Mouse (Mus musculus) hindbrain, postnatal 0 days (tissue): ENCODE results near the gene Usp30. TPM values are rescaled to one million over a fixed set of nuclear protein-coding genes. Genes with fewer than 3 reads are reported as not detected.

Experiments
- ATAC-seq: fragments of 200-750 bp; cut with Nextera tagmentation; 2 replicates; pipeline ENCODE4 v1.8.0; 2017; ENCODE audit warnings: mild to moderate bottlenecking, moderate TSS enrichment, moderate library complexity
- DNase-seq: peaks from one replicate; pipeline ENCODE4 v3.0.0-alpha.2; 2015; ENCODE audit warnings: low spot score
- H3K27ac ChIP-seq: fragments of 300-500 bp; sonication (generic); 2 replicates; pipeline ENCODE4 v1.5.1; 2014; ENCODE audit warnings: mild to moderate bottlenecking
- H3K27me3 ChIP-seq: fragments of 300-500 bp; sonication (generic); 2 replicates; pipeline ENCODE4 v1.6.1; 2014; ENCODE audit warnings: low read length, mixed read lengths; ENCODE audit not compliant: insufficient read depth
- H3K36me3 ChIP-seq: fragments of 300-500 bp; sonication (generic); 2 replicates; pipeline ENCODE4 v1.6.1; 2014; ENCODE audit warnings: low read length, mixed read lengths; ENCODE audit not compliant: insufficient read depth
- H3K4me1 ChIP-seq: fragments of 300-500 bp; sonication (generic); 2 replicates; pipeline ENCODE4 v1.6.1; 2014; ENCODE audit warnings: antibody characterized with exemption, low read length, mixed read lengths; ENCODE audit not compliant: insufficient read depth
- H3K4me2 ChIP-seq: fragments of 300-500 bp; sonication (generic); 2 replicates; pipeline ENCODE4 v1.6.1; 2014; ENCODE audit warnings: low read depth, mild to moderate bottlenecking, low read length, moderate library complexity, mixed read lengths
- H3K4me3 ChIP-seq: fragments of 300-500 bp; sonication (generic); 2 replicates; pipeline ENCODE4 v1.5.1; 2014; ENCODE audit warnings: low read length
- H3K9ac ChIP-seq: fragments of 300-500 bp; sonication (generic); replicated peaks from 2 replicates; pipeline ENCODE4 v1.6.1; 2014; ENCODE audit warnings: mild to moderate bottlenecking, low read length, moderate library complexity, mixed read lengths
- H3K9me3 ChIP-seq: fragments of 300-500 bp; sonication (generic); 2 replicates; pipeline ENCODE4 v1.6.1; 2016; ENCODE audit warnings: low read length, mixed read lengths
- CTCF ChIP-seq: IDR thresholded peaks from 2 replicates; pipeline ENCODE4 v1.5.1; 2016; ENCODE audit warnings: antibody characterized with exemption, control low read depth, low read depth
- WGBS: fragments of 180-500 bp; shearing (Covaris S2); extraction: QIAGEN DNeasy Blood & Tissue Kit; methylation state at CpG from one replicate; pipeline ENCODE4 v1.1.7; 2014; 5-methylcytosine and 5-hydroxymethylcytosine counted together
- polyA plus RNA-seq: library from polyadenylated mRNA; unstranded; fragments of >200 nt; fragmentation: Nextera tagmentation; extraction: Ambion mirVana; gene quantifications from 2 replicates; pipeline ENCODE4 v1.2.1, GENCODE M21; 2015
- total RNA-seq: library from RNA; depleted of rRNA; stranded (reverse); fragments of >200 nt; gene quantifications from 2 replicates; pipeline ENCODE4 v1.2.3, GENCODE M21; 2014

The Usp30 gene
- total and polyA plus RNA-seq, 2 experiments from 2014 or later: 17.6 to 47.2 TPM

DNA sequence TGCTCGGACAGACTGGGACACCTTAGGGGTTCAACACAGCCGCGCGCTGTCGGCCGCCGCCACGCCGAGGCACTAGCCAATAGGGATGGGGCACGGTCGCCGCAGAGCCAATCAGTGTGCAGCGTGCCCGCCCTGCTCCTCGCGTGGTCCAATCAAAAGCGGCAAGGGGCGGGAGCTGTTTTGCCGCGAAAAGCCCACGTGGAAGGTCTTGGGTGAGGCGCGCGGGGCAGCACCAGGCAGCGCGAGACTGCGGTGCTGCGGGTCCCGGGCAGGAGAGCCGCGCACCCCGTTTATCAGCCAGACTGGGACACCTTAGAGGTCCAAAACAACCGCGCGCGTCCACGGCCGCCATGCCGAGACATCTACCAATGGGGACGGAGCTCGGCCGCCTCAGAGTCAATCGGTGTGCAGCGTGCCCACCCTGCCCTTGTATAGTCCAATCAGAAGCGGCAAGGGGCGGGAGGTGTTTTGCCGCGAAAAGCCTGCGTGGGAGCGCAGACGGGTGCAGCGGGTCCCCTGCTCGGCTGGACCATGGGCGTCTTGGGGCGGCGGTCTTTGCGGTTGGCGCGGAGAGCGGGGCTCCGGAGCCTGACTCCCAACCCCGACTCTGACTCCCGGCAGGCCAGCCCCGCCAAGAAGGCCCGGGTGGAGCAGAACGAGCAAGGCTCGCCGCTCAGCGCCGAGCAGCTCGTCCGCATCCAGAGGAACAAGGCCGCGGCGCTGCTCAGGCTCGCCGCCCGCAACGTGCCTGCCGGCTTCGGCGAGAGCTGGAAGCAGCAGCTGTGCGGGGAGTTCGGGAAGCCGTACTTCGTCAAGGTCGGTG lies 65.6 kb downstream of the Usp30 start:
- DNase-seq (peak; percentile 94), ATAC-seq (peak; percentile 97)
- Histone ChIP-seq H3K9ac (peak overlapping the region; percentile 52), H3K36me3 (no peaks in the 10 kb centered on the region), H3K27ac (peak overlapping the region; percentile 56; the same call in 1 of the 2 replicates), H3K4me1 (no peaks in the 10 kb centered on the region; the same call in 1 of the 2 replicates), H3K27me3 (no peaks in the 10 kb centered on the region), H3K4me3 (peak overlapping the region; percentile 80), H3K4me2 (peak overlapping the region; percentile 98), H3K9me3 (no peaks in the 10 kb centered on the region)
- under 1% methylated on average over 86 of the region's 87 CpGs for WGBS
- TF ChIP-seq CTCF: no peak

DNA sequence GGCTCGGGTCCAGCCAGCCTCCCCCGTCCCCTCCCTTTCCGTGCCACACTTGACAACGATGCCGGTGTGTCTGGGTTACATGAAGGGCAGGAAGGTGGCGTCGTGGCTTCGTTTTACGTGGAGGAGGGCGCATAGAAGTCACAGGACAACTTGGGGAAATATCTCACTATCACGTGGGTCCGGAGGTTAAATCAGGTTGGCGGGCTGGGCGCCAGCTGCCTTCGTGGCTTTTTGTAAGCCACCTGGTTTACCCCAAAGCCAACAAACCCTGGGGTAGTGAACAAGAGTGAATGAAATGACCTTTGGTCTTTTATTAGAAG lies 66.2 kb downstream of the Usp30 start:
- H3K4me3 ChIP-seq: peak overlapping the region; percentile 80
- peak overlapping the region; percentile 52 for H3K9ac ChIP-seq
- H3K27me3 ChIP-seq: no peaks in the 10 kb centered on the region
- H3K36me3 ChIP-seq: no peaks in the 10 kb centered on the region
- H3K27ac ChIP-seq: peak overlapping the region; percentile 56; the same call in 1 of the 2 replicates
- ATAC-seq: no peak
- H3K9me3 ChIP-seq: no peaks in the 10 kb centered on the region
- WGBS: under 1% methylated on average over 15 of the region's 15 CpGs
- TF ChIP-seq CTCF: no peak
- peak; percentile 56 for DNase-seq
- no peaks in the 10 kb centered on the region; the same call in 1 of the 2 replicates for H3K4me1 ChIP-seq
- peak overlapping the region; percentile 98 for H3K4me2 ChIP-seq

DNA sequence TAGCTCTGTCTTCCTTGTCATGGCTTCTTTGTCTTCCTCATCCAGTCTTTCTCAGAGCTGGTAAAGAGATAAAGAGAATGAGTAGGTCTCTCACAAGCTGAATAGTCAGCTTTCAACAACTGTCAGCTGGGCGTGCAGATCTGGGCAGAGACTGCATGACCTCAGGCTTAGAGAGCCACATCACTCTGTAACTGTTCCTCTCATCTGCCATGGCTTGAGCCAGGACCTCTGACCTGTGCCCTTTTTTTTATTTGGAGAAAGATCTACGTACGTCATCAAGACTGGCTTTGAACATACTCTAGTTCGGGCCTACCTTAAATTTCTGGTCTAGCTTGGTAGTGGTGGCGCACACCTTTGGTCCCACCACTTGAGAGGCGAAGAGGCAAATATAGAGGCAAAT lies 67.6 kb downstream of the Usp30 start:
- Histone ChIP-seq H3K27me3 (no peaks in the 10 kb centered on the region), H3K27ac (no peak overlapping the region), H3K4me1 (no peaks in the 10 kb centered on the region; the same call in 1 of the 2 replicates), H3K4me2 (no peak overlapping the region), H3K4me3 (no peak overlapping the region), H3K9me3 (no peaks in the 10 kb centered on the region), H3K36me3 (no peaks in the 10 kb centered on the region), H3K9ac (no peak overlapping the region)
- DNase-seq: no peak
- no peak for TF ChIP-seq CTCF
- ATAC-seq: no peak
- WGBS: 84% methylated on average over 6 of the region's 6 CpGs

GRCm38 (mm10) chr5:114134091-114134534 lies 68.9 kb downstream of the Usp30 start:
- Histone ChIP-seq H3K27ac (no peak overlapping the region), H3K4me1 (peaks cover 4% of the 10 kb centered on the region), H3K27me3 (no peaks in the 10 kb centered on the region), H3K36me3 (no peaks in the 10 kb centered on the region), H3K4me2 (no peak overlapping the region), H3K9ac (no peak overlapping the region), H3K4me3 (no peak overlapping the region), H3K9me3 (no peaks in the 10 kb centered on the region)
- ATAC-seq: no peak
- peak; percentile 64 for DNase-seq
- WGBS: 53% methylated on average over 6 of the region's 6 CpGs
- peak; percentile 70 for TF ChIP-seq CTCF

DNA sequence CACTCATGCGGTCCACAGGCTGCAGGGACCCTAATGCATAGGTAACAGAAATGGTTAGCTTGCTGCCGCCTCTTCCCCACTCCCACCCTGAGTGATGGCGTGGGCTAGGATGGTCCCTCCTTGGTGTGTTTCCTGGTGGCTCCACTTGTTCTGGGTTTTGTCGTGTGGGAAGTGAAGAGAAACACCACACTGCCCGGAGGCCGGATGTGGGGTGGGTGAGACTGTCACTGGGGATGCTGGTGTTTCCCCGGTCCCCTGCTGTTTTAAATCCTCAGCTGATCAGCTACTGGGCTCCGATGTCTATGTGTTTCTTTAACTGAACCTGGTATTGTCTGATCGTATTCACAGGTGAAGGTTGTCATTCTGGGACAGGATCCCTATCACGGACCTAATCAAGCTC lies 70.3 kb downstream of the Usp30 start:
- Histone ChIP-seq H3K4me2 (no peak overlapping the region), H3K4me1 (peaks cover 4% of the 10 kb centered on the region), H3K4me3 (no peak overlapping the region), H3K36me3 (no peaks in the 10 kb centered on the region), H3K27ac (no peak overlapping the region), H3K9ac (no peak overlapping the region), H3K27me3 (no peaks in the 10 kb centered on the region), H3K9me3 (no peaks in the 10 kb centered on the region)
- ATAC-seq: no peak
- no peak for DNase-seq
- 90% methylated on average over 10 of the region's 10 CpGs for WGBS
- TF ChIP-seq CTCF: no peak

DNA sequence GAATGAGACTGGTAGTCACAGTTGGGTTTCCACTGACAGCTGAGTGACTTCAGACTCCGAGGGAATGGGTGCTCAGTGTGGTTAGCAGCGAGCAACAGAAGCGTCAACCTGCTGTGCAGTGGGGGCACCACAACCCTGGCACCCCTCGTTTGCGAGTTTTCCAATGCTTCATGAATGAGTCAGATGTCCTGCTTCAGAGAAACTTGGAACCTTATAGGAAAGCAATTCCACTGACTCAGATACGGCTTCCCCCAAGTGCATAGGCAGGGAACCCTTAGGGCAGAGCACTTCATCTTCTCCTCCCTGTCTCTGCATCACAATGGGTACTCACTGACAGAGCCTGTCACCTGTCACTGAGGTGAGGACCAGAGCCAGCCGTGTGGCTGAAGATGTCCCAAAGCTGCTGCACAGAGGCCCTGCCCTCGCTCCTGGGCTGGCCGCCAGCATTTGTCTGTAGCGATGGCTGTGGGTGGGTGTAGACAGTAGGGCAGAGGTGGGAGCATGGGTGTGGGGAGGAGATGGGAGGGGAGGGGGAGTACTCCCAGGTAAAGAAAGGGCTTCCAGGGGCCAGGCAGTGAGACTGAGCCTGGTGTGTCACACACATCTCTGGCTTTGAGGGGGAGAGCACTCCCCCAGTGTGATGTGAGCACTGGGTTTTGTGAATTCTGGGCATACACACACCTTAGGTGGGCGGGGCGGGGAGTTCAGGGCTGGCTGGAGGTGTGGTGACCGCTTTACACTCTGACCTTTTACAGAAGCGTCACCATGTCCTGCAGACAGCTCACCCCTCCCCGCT lies 72.4 kb downstream of the Usp30 start:
- Histone ChIP-seq H3K9me3 (no peaks in the 10 kb centered on the region), H3K9ac (0 out of 2 replicates have a peak overlapping the region, but pooled peaks have one; percentile 9), H3K4me3 (no peak overlapping the region), H3K4me1 (peaks cover 4% of the 10 kb centered on the region), H3K27ac (peak overlapping the region; percentile 87; the same call in 1 of the 2 replicates), H3K4me2 (no peak overlapping the region), H3K27me3 (no peaks in the 10 kb centered on the region), H3K36me3 (no peaks in the 10 kb centered on the region)
- no peak for DNase-seq
- ATAC-seq: no peak
- WGBS: 62% methylated on average over 15 of the region's 15 CpGs
- TF ChIP-seq CTCF: no peak
